Mouse (Mus musculus) mouse trophoblast stem cell (cell line): Measurements from ENCODE around the gene Ptprs.
"Not testable (repeated sequence)": the region's sequence is repeated elsewhere in the genome, so short reads cannot be mapped to it uniquely, and the experiment has no call there.

Source experiments
- in situ Hi-C, 2 experiments: fragments of 300-500 bp; cut with MseI, MboI; formaldehyde crosslinking; loops; 2 replicates in 1 of 2; 3 replicates in 1 of 2; pipeline ENCODE4 v1.15.1; 2025

Gene Ptprs

DNA sequence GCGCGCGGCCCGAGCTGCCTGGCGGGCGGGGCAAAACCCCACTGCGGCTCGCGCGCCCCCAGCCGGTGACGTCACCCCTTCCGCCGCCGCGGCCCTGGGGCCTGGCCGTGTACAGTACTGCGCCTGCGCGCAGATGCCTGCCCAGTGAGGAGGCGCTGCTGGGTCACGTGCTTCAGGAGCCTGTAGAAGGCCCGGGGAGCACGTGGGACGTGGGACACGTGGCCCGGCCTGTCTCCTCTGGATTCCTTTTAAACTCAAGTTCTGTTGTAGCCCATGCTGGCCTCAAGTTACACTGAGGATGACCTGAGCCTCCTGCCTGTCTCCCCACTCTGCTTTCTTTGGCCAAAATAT, at the start of gene Ptprs:
Gene Ptprs (minus strand): TSS at position 82 of the 351 bp plus-strand sequence.
- in situ Hi-C loops = no loop called here

- in situ Hi-C loops = no loop called here
Observed at GRCm38 (mm10) chr17:56524943-56525342, 48.7 kb upstream of the Ptprs start.

GRCm38 (mm10) chr17:56522744-56523143, 46.5 kb upstream of the Ptprs start:
- in situ Hi-C loops = no loop called here

DNA sequence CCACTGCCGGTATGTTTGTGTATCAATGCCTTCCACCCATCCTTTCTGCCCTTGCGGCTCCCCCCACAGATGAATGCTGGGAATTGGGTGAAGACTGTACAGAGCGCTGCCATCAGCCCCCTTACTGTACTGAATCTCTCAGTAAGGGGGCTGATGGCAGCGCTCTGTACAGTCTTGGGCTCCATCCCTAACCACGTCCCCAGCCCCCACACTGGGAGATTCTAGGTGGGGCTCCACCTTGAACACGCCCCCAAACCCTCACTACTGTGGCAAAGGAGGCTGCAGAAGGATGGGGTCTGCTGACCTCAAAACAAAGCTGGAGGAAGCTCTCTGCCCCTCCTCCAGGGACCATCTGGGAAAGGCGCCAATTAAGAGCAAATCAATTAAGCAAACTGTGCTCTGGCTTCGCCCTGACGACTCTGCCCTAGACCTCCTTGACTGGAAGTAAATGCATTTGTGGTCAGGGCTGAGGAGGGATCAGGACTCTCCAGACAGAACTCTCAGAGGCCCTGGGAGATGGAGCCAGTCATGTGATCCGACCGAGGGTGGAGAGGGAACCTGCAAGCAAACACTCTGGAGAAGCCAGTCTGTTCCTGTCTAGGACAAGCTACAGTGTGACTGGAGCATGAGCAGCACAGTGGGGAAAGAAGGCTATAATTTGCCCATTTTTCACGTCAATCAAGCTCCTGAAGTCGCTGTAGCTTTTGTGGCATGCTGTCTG, 39.6 kb upstream of the Ptprs start:
- in situ Hi-C loops = no loop called here

- in situ Hi-C loops = no loop called here
Observed at GRCm38 (mm10) chr17:56514916-56515315, 38.6 kb upstream of the Ptprs start.

DNA sequence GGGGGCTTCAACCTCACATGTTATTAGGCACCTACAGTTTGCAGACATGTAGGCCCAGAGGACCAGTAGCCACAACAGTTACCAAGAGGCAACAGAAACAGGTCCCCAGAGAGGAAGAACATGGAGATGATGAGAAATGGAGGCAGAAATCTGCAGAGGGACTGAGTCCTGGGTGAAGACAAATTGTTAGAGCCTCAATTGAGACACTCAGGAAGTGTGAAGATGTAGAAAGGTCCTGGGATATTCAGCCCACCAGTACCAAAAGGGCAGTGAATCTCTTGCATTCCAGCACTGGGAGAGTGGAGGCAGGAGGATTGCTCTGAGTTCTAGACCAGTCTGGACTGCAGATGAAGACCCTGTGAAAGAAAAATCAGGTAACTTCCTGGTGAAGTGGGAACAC, 38.0 kb upstream of the Ptprs start:
- in situ Hi-C loops = no loop called here

DNA sequence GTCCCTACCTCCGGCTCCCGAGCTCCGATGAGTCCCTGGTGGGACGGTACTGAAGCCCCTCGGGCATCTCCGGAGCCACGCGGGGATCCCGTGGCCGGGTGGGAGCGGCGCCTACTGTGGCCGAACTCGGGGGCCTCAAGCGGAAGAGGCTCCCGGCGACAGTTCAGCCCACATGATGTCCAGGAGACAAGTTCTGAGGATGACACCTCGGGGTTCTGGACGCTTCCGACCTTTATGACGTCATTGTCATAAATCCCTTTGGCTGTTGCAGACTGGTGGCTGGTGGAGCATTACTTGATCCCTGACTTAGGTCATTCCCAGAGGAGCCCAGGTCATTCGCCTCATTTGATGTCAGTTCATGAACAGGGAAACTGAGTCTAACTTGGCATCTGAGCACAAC, 36.0 kb upstream of the Ptprs start, which contains the start of gene Znrf4:
Gene Znrf4 (minus strand): TSS at position 122 of the 400 bp plus-strand sequence.
- in situ Hi-C loops = no loop called here

DNA sequence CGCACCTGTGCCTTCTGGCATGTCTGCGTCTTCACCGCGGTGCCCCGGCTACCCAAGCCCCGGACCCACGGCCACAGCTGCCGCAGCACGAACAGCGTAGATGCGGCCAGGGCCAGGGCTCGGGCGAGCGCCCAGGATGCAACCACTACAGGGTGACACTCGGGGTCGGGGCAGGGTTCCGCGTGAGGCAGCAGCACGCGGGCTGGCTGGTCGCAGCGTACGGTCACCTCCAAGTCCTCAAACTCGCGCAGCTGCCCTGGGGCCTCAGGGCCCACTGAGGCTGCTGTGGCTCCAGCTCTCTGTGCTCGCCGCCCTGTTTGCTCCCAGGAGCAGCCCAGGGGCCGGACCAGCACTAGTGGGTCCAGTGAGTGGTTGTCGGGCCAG, 35.4 kb upstream of the Ptprs start:
- in situ Hi-C loops = no loop called here

- in situ Hi-C loops = no loop called here
Observed at GRCm38 (mm10) chr17:56510970-56511706, 34.9 kb upstream of the Ptprs start.

DNA sequence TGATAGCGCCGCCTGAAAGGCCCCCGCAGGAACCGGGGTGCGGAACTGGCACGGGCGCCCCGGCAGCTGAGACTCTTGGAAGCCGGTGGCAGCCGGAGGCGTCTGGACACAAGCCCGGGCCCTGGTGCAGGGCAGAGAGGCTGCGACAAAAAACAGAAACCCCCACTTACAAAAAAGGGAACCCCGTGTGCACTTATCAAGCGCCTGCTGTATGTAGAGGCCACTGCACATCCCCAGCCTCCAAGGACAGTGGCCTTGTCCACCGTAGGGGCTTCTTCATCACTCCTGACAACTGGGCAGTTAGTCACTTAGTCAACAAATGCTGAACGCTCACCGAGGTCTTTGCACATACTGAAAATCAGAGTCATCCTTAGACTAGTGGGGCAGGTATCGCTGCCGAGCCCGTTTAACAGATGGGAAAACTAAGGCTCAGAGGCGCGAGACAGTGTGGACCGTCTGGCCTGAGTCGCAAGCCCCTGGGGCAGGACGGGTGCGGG, 34.2 kb upstream of the Ptprs start:
- in situ Hi-C loops = no loop called here

DNA sequence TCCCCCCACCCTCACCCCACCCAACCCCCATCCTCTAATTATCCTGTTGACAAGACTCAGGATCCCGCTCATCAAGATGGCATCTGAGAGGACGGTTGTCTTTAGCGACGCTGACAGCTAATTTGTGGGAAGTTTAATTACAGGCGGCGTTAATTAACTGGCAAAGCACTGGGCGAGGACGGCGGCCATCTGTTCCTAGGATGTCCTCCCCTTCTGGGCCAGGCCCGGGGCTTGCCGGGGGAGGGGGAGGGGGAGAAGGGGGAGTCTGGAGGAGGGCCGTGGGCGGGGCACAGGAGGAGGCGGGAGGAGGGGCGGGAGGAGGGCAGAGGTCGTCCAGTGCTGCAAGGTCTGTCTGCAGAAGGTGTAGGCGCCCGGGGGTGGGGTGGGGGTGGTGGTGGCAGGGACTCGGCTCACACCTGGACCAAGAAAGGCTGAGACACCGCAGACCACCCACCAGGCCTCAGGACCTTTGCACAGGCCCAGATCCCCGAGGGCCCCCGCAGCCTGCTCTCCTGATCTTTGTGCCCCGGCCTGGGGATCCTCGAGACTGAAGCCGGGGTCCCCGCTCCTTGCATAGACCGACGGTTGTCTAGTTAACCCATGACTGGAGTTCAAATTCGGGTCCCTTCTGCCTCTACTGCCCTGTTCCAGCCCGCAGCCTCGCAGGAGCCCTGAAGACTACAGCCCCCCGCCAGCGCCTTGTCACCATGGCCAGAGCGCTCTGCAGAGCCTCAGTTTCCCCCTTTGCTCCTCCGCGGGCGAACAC, 33.6 kb upstream of the Ptprs start:
- in situ Hi-C loops = no loop called here

- in situ Hi-C loops = no loop called here
Observed at GRCm38 (mm10) chr17:56509021-56509640, 32.8 kb upstream of the Ptprs start.

DNA sequence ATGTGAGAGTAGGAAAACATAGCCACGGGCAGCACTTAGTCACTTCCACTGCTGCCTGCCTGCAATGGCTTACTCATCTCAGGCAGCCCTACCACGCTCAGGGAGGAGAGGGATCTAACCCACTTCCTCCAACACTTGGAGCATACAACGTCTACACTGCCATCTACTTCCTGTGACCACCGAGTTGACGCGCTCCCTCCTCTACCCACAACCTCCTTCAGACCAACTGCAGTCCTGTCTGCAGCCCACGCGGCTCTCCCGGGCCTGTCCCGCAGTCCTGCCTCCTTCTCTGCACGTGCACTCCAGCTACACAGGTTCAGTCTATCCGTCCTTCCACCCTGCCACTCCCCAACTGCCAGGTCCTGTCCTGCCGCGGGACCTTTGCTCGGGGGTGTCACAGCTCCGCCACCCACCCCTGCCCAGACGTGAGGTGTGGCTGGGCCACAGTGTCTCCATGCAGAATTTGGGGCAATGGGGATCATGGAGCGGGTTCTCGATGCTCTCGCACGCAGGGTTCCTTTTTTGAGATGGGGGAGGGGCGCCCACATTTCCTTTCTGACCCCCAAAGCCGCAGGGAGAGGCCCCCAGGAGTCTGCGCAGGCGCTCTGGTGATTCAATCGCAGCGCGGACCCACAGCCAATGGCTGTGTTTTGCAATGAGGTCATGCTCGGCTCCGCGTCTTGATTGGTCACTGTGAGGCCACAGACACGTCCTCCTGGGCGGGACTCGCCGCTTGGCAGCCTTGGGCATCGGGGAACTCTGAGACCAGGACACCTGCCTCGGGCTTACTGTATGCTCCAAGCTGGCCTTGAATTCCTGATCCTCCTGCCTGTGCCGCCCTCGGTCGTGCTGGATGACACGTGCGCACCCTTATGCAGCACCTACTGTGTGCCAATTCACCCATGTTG, 31.1 kb upstream of the Ptprs start:
- in situ Hi-C loops = no loop called here

DNA sequence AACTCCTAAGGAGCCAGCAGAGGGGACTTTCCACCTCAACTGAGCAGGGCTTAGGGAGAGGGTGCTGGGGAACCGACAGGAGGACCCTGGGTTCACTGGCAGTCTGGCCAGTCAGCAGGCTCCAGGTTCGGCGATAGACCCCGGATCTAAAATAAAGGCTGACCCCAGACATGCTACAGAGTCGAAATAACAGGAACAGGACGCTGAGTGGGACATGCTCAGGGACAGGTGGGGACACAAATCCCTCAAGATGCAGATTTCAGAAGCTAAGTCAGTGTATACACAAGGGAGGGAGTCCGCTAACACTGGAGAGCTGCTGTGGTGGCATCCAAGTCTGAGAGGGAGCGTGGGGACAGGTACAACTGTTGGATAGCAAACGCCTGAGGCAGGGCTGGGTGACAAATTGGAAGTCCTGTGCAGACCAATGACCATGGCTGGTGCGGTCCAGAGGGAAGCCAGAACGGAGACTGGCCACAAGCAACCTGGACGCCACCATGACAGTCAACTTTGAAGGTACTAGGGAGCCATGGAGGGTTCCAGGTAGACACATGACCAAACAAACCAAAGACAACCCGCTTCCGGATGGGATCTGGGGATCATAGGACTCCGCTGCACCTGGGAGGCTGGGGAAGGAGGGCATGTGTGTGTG, 30.3 kb upstream of the Ptprs start:
- in situ Hi-C loops = no loop called here

DNA sequence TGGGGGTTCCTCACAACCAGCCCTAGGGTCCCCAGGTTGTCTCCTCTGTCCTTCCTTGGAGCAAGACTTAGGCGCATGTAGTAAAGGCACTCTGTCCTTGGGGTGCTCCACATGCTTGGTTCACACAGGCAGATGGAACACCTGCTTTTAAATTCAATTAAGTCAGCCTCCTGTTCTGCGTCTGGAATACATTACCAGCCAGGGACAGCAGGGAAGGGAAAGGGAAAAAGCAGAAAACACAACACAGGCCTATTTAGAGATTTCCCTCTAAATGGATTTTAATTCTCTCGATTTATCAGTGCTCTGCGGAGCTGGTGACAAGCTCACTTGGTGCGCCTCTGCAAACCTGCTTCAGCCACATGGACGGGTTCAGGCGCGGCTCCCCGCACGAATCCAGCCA, 29.1 kb upstream of the Ptprs start:
- in situ Hi-C loops = no loop called here

- in situ Hi-C loops = no loop called here
Observed at GRCm38 (mm10) chr17:56502526-56502925, 26.2 kb upstream of the Ptprs start.

- in situ Hi-C loops = not testable (repeated sequence)
Observed at GRCm38 (mm10) chr17:56501635-56502400, 25.5 kb upstream of the Ptprs start.

GRCm38 (mm10) chr17:56499229-56499628, 22.9 kb upstream of the Ptprs start:
- in situ Hi-C loops = no loop called here

DNA sequence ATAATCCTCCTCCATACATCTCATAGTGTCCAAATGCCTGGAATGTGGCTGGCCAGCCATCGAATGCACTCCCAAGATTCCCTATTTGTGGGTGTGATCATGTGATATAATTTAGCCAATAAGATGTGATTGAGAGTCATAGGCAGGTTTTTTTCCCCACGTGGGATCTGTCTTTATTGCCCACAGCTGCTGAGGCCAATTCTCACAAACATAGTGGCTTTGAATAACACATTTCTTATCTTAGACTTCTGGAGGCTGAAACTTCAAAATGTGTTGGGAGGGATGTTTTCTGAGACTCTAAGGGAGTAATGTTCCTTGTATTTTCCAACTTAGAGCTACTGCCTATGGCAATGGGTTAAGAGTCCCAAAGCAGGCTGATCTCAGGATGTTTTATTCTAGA, 18.2 kb upstream of the Ptprs start:
- in situ Hi-C loops = no loop called here

DNA sequence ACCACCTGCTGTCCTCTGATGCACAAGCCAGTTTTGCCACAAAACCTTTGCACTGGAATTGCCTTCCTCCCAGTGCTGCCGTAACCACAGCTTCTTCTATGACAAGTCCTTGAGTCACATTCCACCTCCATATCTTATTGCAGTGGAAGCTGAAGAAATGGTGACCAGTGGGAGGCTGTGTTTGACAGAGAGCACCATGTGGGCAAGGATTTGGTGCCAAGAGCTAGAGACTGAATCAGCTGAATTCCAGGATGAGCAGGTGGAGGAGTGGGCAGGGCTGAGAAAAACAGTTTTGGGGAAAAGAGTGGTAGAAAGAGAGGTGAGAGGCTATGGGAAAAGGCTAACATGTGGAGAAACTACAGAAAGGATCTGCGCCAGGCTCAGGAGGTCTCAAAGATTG, 17.6 kb upstream of the Ptprs start:
- in situ Hi-C loops = no loop called here
